Mouse (Mus musculus) neural tube, embryonic 14.5 days (tissue): Measurements from ENCODE around the gene Elmsan1. TPM values are rescaled to one million over a fixed set of nuclear protein-coding genes. Genes with fewer than 3 reads are reported as not detected.

Source experiments
- ATAC-seq: fragments of 200-750 bp; cut with Nextera tagmentation; 2 replicates; pipeline ENCODE4 v1.8.0; 2017; ENCODE audit warnings: low read depth, mild to moderate bottlenecking, moderate TSS enrichment, moderate library complexity
- H3K27ac ChIP-seq: fragments of 300-500 bp; sonication (generic); 2 replicates; pipeline ENCODE4 v1.5.1; 2014; ENCODE audit warnings: low read depth, mild to moderate bottlenecking, control low read depth, low read length, moderate library complexity, mixed read lengths
- H3K27me3 ChIP-seq: fragments of 300-500 bp; sonication (generic); 2 replicates; pipeline ENCODE4 v1.6.1; 2014; ENCODE audit warnings: low read length; ENCODE audit not compliant: control insufficient read depth, insufficient read depth
- H3K36me3 ChIP-seq: fragments of 300-500 bp; sonication (generic); 2 replicates; pipeline ENCODE4 v1.6.1; 2014; ENCODE audit warnings: low read length, mixed read lengths; ENCODE audit not compliant: control insufficient read depth, insufficient read depth
- H3K4me1 ChIP-seq: fragments of 300-500 bp; sonication (generic); 2 replicates; pipeline ENCODE4 v1.6.1; 2014; ENCODE audit warnings: low read length; ENCODE audit not compliant: control insufficient read depth, insufficient read depth
- H3K4me2 ChIP-seq: fragments of 300-500 bp; sonication (generic); 2 replicates; pipeline ENCODE4 v1.6.1; 2014; ENCODE audit warnings: mild to moderate bottlenecking, low read depth, low read length, control low read depth
- H3K4me3 ChIP-seq: fragments of 300-500 bp; sonication (generic); 2 replicates; pipeline ENCODE4 v1.5.1; 2014; ENCODE audit warnings: low read depth, low read length, control low read depth, mixed read lengths
- H3K9ac ChIP-seq: fragments of 300-500 bp; sonication (generic); replicated peaks from 2 replicates; pipeline ENCODE4 v1.6.1; 2014; ENCODE audit warnings: low read depth, mild to moderate bottlenecking, control low read depth, low read length, mixed read lengths
- H3K9me3 ChIP-seq: fragments of 300-500 bp; sonication (generic); 2 replicates; pipeline ENCODE4 v1.6.1; 2016; ENCODE audit warnings: low read length; ENCODE audit not compliant: control insufficient read depth
- WGBS: fragments of 180-500 bp; shearing (Covaris S2); extraction: QIAGEN DNeasy Blood & Tissue Kit; methylation state at CpG from one replicate; pipeline ENCODE4 v1.1.7; 2014; 5-methylcytosine and 5-hydroxymethylcytosine counted together
- polyA plus RNA-seq: library from polyadenylated mRNA; unstranded; fragments of >200 nt; fragmentation: Nextera tagmentation; extraction: Ambion mirVana; gene quantifications from 2 replicates; pipeline ENCODE4 v1.2.1, GENCODE M21; 2014

Elmsan1 gene
- polyA plus RNA-seq, 1 experiment from 2014 or later = 4.5 TPM

DNA sequence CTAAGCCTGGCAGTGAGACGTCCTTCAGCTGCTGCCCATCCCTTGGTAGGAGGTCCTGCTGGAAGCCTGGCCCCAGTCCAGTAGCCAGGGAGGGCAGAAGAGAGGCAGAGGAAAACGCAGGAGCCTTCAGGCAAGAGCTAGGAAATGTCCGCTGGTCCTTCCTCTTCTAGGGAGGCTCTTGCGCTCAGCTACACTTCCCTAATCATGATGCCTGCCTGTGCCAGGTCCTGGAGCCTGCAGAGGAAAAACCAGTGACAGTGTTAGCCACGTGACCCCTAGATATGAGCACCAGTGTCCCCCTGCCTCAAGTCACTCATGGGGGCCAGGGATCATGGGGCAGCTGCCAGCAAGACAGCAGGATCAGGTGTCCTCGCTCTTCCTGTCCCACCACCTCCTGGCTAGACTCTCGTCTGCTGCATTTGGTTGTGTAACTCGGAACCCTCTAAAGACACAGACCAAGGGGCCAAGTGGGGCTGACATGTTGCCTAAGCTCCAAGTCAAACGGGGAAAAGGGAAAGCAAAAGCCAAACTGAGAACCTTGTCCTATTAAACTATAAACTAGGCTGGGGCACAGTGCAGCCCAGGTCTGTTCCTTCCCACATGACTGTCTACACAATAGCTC is 44.4 kb downstream of the Elmsan1 start:
- no peak for ATAC-seq
- no peak overlapping the region for H3K4me3 ChIP-seq
- no peaks in the 10 kb centered on the region for H3K27me3 ChIP-seq
- WGBS = 84% methylated on average over 9 of the region's 9 CpGs
- H3K9ac ChIP-seq = no peak overlapping the region
- H3K36me3 ChIP-seq = peaks cover 8% of the 10 kb centered on the region; the same call in 1 of the 2 replicates
- H3K4me2 ChIP-seq = no peak overlapping the region
- peaks cover 25% of the 10 kb centered on the region for H3K4me1 ChIP-seq
- no peaks in the 10 kb centered on the region for H3K9me3 ChIP-seq
- no peak overlapping the region for H3K27ac ChIP-seq

DNA sequence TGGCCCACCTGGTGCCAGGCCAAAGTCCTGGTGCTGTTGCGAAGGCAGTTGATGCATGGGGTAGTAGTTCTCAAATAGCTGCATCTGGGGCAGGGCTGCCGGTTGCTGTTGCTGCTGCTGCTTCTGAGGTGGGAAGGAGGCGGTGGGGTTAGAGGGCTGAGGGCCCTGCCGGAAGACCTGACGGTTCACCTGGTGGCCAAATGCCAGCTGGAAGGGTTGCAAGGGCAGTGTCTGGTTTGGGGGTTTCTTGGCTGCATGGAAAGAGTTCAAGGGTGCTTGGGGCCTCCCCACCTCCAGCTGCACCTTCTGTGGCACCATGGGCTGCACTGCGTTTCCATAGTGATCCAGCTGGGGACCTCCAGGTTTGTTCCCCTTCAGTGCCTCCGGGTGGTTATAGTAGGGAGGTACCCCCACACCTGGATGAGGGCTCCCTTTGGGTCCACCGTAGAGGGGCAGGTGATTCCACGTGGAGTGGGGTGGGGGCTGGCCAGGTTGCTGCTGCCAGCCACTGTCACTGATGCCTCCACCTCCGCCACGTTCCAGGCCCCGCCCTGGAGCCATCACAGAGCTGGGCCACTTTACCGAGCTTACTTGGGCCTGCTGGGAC is 45.3 kb downstream of the Elmsan1 start:
- no peak overlapping the region for H3K27ac ChIP-seq
- no peak for ATAC-seq
- H3K9me3 ChIP-seq = no peaks in the 10 kb centered on the region
- H3K4me1 ChIP-seq = peaks cover 25% of the 10 kb centered on the region
- H3K27me3 ChIP-seq = no peaks in the 10 kb centered on the region
- H3K36me3 ChIP-seq = peaks cover 8% of the 10 kb centered on the region; the same call in 1 of the 2 replicates
- H3K4me2 ChIP-seq = no peak overlapping the region
- H3K9ac ChIP-seq = no peak overlapping the region
- no peak overlapping the region for H3K4me3 ChIP-seq
- 92% methylated on average over 13 of the region's 13 CpGs for WGBS

DNA sequence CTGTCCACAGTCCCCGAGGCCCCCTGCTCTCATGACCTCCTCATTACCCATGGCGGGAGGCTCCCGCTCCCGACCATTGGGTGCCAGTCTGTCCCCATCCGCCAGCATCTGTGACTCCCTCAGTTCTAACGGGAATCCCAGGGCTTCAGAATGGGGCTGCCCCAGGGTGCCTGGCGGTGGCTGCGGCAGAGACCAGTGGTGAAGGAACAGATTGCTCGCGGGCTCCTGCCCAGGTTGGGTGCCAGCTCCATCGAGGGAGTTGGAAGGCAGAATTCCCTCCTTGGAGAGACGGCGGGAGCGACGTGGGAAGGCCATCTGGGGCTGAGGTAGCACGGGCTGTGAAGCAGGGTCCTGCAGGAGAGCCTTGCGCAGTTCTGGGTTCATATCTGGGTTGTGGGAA is 45.8 kb downstream of the Elmsan1 start:
- Histone ChIP-seq H3K27ac (no peak overlapping the region), H3K4me2 (no peak overlapping the region), H3K36me3 (peaks cover 8% of the 10 kb centered on the region; the same call in 1 of the 2 replicates), H3K27me3 (no peaks in the 10 kb centered on the region), H3K9ac (no peak overlapping the region), H3K4me1 (peaks cover 21% of the 10 kb centered on the region), H3K4me3 (no peak overlapping the region), H3K9me3 (no peaks in the 10 kb centered on the region)
- ATAC-seq = no peak
- 91% methylated on average over 17 of the region's 17 CpGs for WGBS

DNA sequence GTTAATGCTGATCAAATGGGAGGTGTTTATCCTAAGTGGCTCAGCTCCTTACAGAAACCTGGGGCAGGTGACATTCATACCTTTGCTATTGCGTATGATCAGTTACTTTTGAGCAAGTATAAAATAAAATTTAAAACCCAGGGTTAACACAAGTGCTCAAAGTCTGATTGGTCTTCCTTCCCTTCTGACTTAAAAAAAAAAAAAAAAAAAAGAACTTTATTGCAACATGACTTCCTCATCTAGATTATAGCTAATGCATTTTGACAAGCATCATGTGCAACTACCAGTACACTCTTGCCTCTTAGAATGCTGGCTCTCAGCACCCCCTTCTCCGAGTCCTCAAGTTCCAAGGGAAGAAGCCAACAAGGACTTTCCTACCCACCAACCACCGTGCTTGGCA is 46.5 kb downstream of the Elmsan1 start:
- ATAC-seq = no peak
- WGBS = 97% methylated on average over 3 of the region's 3 CpGs

DNA sequence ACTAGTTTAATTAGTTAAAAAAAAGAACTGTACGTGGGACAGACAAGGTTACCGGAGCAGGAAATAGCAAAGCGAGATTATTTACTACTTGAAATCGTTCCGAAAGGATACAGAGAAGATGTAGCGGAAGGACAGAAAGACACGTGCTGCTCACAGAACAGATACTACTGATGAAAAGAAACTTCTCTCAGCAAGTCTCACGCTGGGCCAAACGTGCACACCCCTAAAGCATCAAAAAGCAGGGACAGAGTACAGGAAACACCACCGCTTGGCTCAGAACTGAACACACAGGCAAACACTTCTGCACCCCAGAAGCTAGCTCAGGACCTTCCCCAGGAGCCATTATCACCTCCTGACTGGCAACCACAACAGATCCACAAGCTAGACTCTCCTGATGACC is 48.1 kb downstream of the Elmsan1 start:
- Histone ChIP-seq H3K4me1 (no peaks in the 10 kb centered on the region; the same call in 1 of the 2 replicates), H3K4me2 (no peak overlapping the region), H3K27me3 (no peaks in the 10 kb centered on the region), H3K9ac (no peak overlapping the region), H3K9me3 (no peaks in the 10 kb centered on the region), H3K27ac (no peak overlapping the region), H3K4me3 (no peak overlapping the region), H3K36me3 (peaks cover 8% of the 10 kb centered on the region; the same call in 1 of the 2 replicates)
- ATAC-seq = no peak
- WGBS = 91% methylated on average over 10 of the region's 10 CpGs

More for the DNA sequence above, 46.5 kb downstream of the Elmsan1 start:
- Histone ChIP-seq H3K4me1 (peaks cover 15% of the 10 kb centered on the region), H3K4me3 (no peak overlapping the region), H3K36me3 (peaks cover 8% of the 10 kb centered on the region; the same call in 1 of the 2 replicates), H3K9me3 (no peaks in the 10 kb centered on the region), H3K27ac (no peak overlapping the region), H3K4me2 (no peak overlapping the region), H3K9ac (no peak overlapping the region), H3K27me3 (no peaks in the 10 kb centered on the region)

DNA sequence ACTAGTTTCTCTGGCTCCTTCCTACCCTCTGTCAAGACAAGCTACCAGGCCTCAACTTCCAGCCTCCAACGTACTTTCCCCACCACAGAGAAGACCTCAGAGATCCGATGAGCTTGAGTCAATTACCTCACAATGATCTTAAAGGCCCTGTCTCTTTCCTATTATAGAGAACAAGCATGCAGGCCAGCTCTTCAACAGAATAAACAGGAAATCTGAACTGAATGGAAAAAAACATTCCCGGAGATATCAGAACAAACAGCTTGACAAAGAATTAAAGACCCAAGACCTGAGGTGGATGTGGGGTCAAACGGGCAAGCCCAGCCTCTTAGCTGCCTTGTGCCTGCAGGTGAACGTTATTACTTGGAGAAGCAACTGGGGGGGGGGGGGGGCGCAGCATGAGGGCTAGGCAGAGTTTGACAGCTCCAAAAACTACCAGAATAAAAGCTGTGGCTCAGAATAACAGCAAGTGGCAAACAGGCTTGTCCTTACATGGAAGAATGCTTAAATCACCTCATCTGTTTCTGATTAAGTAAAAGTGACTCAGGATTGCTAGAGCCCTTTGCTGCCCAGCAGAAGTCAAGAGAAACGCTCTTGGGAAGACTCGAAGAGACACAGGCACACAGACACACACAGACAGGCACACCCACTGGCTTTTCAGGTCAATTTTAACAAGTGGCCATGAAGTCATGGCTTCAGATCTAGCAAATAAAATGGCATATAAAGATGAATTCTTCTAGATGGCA is 52.9 kb downstream of the Elmsan1 start:
- H3K9ac ChIP-seq = no peak overlapping the region
- no peak overlapping the region for H3K4me3 ChIP-seq
- no peaks in the 10 kb centered on the region for H3K4me1 ChIP-seq
- WGBS = 70% methylated on average over 8 of the region's 8 CpGs
- H3K4me2 ChIP-seq = no peak overlapping the region
- ATAC-seq = no peak
- no peak overlapping the region for H3K27ac ChIP-seq
- H3K36me3 ChIP-seq = no peaks in the 10 kb centered on the region
- no peaks in the 10 kb centered on the region for H3K9me3 ChIP-seq
- no peaks in the 10 kb centered on the region for H3K27me3 ChIP-seq

DNA sequence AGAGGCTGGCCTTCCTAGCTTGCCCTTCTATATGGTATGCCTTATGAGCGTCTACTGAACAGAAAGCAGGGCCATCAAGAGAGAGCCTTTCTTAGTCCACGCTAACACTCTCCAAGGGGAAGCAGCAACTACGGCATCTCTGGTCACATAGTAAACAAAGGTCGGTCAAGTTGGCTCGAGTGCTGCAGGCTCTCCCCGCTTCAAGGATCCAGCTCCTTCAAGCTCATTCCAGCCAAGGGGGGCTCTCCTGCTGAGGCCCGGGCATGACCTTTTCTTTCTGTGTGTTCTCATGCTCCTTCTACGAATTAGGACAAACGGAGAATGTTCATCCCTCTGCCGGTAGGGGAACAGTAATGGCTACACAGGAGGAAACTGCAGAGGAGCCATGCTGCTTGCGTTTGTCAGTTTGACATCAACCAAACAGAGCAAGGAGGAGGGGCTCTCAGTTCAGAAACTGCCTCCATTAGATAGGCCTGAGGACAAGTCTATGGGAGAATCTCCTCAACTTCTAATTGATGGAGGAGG is 55.0 kb downstream of the Elmsan1 start:
- H3K27ac ChIP-seq = no peak overlapping the region
- 0 out of 2 replicates have a peak, but pooled peaks cover 4% of the 10 kb centered on the region for H3K36me3 ChIP-seq
- no peaks in the 10 kb centered on the region for H3K4me1 ChIP-seq
- H3K4me3 ChIP-seq = no peak overlapping the region
- 79% methylated on average over 11 of the region's 11 CpGs for WGBS
- no peaks in the 10 kb centered on the region for H3K27me3 ChIP-seq
- no peak for ATAC-seq
- H3K9me3 ChIP-seq = no peaks in the 10 kb centered on the region
- no peak overlapping the region for H3K4me2 ChIP-seq
- H3K9ac ChIP-seq = no peak overlapping the region

DNA sequence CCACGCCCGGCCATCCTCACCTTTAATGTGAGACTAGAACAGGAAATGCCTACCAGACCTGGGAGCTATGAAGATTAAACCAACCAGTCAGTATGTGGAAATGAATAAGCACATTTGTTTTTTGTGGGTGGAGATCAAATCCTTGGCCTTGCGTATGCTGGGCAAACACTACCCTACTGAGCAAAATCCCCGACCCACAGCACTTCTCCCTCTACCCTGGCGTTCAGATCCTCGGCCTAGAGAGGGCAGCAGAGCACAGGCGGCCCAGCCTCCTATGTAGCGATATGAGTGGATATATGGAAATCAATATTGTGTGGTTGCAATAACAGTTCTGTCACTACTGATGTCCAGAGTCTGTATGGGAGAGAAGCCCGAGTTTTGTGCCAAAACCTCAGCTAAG is 55.5 kb downstream of the Elmsan1 start:
- 86% methylated on average over 9 of the region's 9 CpGs for WGBS
- Histone ChIP-seq H3K27ac (no peak overlapping the region), H3K36me3 (peaks cover 7% of the 10 kb centered on the region), H3K4me2 (no peak overlapping the region), H3K4me1 (no peaks in the 10 kb centered on the region), H3K9ac (no peak overlapping the region), H3K4me3 (no peak overlapping the region), H3K9me3 (no peaks in the 10 kb centered on the region), H3K27me3 (no peaks in the 10 kb centered on the region)
- no peak for ATAC-seq
